Mouse (Mus musculus): ENCODE measurements around the gene Hmgcl. TPM values are rescaled to one million over a fixed set of nuclear protein-coding genes. Genes with fewer than 3 reads are reported as not detected.
A peak's percentile ranks its signal among the peaks of the same experiment; 100 is the strongest.
"Not testable (repeated sequence)": the region's sequence is repeated elsewhere in the genome, so short reads cannot be mapped to it uniquely, and the experiment has no call there.

Gene Hmgcl
- polyA plus RNA-seq, 1 experiment from 2014 or later: 89.8 TPM

DNA sequence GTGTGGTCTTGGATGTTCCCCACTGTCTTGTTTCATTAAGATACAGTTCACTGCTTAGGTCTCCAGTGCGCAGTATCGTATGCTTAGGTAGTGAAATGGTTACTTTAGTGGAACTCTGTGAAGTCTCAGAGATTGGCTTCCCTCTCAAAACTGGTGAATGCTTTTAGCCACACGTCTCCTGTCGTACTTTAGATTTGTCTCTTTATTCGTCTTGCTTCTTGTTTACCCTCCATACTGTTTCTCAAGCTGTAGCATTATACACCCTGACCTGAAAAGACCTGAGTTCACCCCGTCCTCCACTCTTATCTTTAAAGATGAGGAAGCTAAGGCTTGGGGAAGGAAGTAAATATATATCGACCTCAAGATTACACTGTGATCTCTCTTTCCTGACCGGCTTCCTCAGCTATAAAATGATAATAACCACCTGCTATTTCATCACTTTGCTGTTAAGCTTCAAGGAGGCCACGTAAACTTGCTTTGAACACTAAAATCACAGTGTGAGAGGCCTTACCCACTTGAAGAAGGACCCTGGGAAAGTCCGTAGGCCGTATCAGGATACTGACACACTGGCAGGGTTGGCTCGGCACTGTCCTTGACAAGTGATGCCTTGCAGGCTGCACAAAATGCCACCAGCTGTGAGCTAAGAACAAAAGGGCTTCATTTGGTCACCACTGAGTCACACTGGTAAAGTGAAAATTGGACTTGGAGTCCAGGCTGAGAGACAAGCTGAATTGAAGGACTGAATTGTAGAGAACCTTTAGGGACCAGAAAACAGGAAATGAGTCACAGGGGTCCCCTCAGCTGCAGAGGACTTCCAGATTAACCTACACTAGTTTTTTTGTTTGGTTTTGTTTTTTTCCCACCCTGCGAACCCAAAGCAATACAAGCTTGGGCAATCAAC, 26.9 kb downstream of the Hmgcl start:
- Histone ChIP-seq H3K27ac (no peak overlapping the region), H3K4me1 (peaks cover 20% of the 10 kb centered on the region), H3K4me2 (replicated peaks) (peak overlapping the region; percentile 98), H3K9ac (peak overlapping the region; percentile 96; the same call in 1 of the 2 replicates), H3K27me3 (no peaks in the 10 kb centered on the region), H3K36me3 (peaks cover 61% of the 10 kb centered on the region), H3K9me3 (no peaks in the 10 kb centered on the region), H3K4me3 (peak overlapping the region; percentile 100)
- WGBS: 70% methylated on average over 13 of the region's 13 CpGs
- no peak for ATAC-seq (ENCODE audit: low FRiP score, low read depth)

DNA sequence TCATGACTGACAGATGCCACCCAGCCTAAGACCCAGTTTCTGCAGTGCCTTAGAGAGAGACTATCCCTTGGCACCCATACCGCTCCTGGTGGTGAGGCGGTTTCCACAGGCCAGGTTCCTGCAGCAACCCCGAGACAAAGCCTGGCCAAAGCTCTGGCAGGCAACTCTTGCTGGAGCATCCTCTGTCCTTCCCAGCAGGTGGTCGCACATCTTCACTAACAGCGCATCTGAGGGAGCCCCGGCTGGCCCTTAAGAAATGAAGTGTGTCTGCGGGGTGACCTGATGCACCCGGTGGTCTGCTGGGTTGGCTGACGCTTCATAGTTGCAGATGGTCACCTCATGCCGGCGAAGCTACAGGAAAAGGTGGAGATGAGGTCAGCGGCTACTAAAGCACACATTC, 29.9 kb downstream of the Hmgcl start:
- H3K4me2 ChIP-seq (replicated peaks): no peak overlapping the region
- no peaks in the 10 kb centered on the region for H3K9me3 ChIP-seq
- 92% methylated on average over 12 of the region's 12 CpGs for WGBS
- H3K36me3 ChIP-seq: peaks cover 60% of the 10 kb centered on the region
- H3K27ac ChIP-seq: no peak overlapping the region
- no peaks in the 10 kb centered on the region for H3K27me3 ChIP-seq
- no peak overlapping the region for H3K4me3 ChIP-seq
- peaks cover 15% of the 10 kb centered on the region for H3K4me1 ChIP-seq
- ATAC-seq (ENCODE audit: low FRiP score, low read depth): no peak
- H3K9ac ChIP-seq: no peak overlapping the region

DNA sequence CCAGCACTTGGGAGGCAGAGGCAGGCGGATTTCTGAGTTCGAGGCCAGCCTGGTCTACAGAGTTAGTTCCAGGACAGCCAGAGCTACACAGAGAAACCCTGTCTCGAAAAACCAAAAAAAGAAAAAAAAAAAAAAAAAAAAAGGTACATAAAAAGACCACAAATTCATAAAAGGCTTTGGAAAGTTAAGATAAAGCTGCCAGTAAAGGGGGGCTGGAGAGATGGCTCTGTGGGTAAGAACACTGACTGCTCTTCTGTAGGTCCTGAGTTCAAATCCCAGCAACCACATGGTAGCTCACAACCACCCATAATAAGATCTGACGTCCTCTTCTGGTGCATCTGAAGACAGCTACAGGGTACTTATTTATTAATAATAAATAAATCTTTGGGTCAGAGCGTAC, 34.0 kb downstream of the Hmgcl start:
- 92% methylated on average over 5 of the region's 5 CpGs for WGBS
- H3K4me3 ChIP-seq; H3K27me3 ChIP-seq; H3K4me2 ChIP-seq (replicated peaks); H3K27ac ChIP-seq; H3K9me3 ChIP-seq; ATAC-seq (ENCODE audit: low FRiP score, low read depth); H3K4me1 ChIP-seq; H3K9ac ChIP-seq: not testable (repeated sequence)
- peaks cover 86% of the 10 kb centered on the region for H3K36me3 ChIP-seq

DNA sequence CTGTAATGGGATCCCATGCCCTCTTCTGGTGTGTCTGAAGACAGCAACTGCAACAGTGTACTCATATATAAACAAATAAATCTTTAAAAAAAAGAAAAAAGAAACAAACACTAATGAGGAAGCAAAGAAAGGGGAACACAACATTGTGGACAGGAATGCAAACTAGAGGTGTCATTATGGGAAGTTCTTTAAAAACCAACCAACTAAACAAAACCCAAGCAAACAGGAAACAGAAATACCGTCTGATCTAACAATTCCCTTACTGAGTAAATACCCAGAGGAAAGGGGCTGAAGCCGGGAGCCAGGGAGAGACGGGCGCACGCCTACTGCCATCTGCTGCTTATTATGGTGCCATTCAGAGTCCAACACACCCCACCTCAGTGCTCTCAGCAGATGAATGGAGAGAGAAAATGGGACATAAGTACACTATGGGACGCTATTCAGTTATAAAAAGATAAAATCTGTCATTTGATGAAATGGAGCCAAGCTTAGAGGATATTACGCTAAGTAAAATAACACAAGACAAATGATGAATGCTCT, 35.3 kb downstream of the Hmgcl start:
- Histone ChIP-seq H3K27ac (no peak overlapping the region), H3K9me3 (no peaks in the 10 kb centered on the region), H3K36me3 (peaks cover 79% of the 10 kb centered on the region), H3K9ac (no peak overlapping the region), H3K27me3 (no peaks in the 10 kb centered on the region), H3K4me2 (replicated peaks) (no peak overlapping the region), H3K4me1 (peaks cover 10% of the 10 kb centered on the region), H3K4me3 (no peak overlapping the region)
- 65% methylated on average over 7 of the region's 7 CpGs for WGBS
- ATAC-seq (ENCODE audit: low FRiP score, low read depth): no peak

DNA sequence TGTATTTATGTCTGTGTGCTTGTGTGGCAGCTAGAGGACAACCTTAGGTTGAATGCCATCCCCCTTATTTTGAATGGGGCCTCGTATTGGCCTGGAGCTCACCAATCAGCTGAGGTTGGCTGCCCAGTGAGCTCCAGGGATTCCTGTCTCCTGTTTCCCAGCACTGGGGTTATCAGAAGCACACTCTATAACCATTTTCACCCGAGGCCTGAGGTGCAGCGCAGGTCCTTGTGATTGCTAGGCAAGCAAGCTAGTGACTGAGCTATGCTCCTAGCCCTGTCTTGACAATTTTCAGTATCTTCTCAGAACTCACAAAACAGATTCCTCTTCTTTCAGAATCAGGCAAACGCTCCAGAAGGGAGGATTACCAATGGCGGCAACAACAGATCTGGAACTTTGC, 38.3 kb downstream of the Hmgcl start:
- H3K4me1 ChIP-seq: peaks cover 16% of the 10 kb centered on the region
- H3K9ac ChIP-seq: no peak overlapping the region
- ATAC-seq (ENCODE audit: low FRiP score, low read depth): no peak
- WGBS: 87% methylated on average over 5 of the region's 5 CpGs
- H3K9me3 ChIP-seq: no peaks in the 10 kb centered on the region
- no peaks in the 10 kb centered on the region for H3K27me3 ChIP-seq
- no peak overlapping the region for H3K27ac ChIP-seq
- H3K36me3 ChIP-seq: peaks cover 54% of the 10 kb centered on the region
- H3K4me2 ChIP-seq (replicated peaks): no peak overlapping the region
- 0 out of 2 replicates have a peak overlapping the region, but pooled peaks have one; percentile 3 for H3K4me3 ChIP-seq

DNA sequence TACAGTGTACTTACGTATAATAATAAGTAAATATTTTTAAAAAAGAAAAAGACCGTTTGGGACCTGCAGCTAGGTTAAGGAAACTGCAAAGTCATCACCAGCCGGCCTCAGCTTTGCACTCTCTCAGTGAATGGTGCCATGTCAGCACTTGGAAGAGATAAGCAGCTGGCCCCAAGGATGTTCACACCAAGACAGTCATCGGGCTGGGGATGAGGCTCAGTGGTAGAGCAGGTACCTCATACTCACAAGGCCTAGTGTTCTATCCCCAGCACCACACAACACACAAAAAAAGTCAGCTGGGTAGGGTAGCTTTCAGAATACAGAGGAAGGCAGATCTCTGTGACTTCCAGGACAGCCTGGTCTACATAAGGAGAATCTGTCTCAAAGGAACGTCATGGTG, 38.9 kb downstream of the Hmgcl start:
- no peaks in the 10 kb centered on the region for H3K9me3 ChIP-seq
- 91% methylated on average over 5 of the region's 5 CpGs for WGBS

DNA sequence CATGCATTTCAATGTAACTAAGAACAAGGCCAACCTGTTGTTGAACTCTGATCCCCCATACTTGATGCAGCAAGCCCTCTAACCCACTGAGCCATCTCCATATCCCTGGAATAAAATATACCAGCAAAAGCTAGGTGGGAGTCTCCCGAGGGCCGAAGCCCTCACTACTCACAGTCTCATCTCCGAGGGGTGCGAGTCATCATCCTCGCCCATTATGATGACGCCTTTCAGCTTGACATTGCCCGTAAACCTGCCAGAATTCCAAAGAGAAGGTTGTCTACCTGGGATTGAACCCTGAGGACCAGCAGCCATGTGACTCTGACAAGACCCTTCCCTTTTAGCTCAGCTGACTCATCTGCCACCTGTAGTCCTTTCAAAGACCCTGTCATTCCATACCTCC, 39.5 kb downstream of the Hmgcl start:
- peak overlapping the region; percentile 96 for H3K9ac ChIP-seq

More for the DNA sequence above, 38.9 kb downstream of the Hmgcl start:
- peak overlapping the region; percentile 96 for H3K4me3 ChIP-seq
- H3K4me1 ChIP-seq: peaks cover 16% of the 10 kb centered on the region
- peaks cover 54% of the 10 kb centered on the region for H3K36me3 ChIP-seq
- no peaks in the 10 kb centered on the region for H3K27me3 ChIP-seq
- no peak overlapping the region for H3K9ac ChIP-seq
- no peak for ATAC-seq (ENCODE audit: low FRiP score, low read depth)
- peak overlapping the region; percentile 90; the same call in 1 of the 2 replicates for H3K4me2 ChIP-seq (replicated peaks)
- no peak overlapping the region for H3K27ac ChIP-seq

DNA sequence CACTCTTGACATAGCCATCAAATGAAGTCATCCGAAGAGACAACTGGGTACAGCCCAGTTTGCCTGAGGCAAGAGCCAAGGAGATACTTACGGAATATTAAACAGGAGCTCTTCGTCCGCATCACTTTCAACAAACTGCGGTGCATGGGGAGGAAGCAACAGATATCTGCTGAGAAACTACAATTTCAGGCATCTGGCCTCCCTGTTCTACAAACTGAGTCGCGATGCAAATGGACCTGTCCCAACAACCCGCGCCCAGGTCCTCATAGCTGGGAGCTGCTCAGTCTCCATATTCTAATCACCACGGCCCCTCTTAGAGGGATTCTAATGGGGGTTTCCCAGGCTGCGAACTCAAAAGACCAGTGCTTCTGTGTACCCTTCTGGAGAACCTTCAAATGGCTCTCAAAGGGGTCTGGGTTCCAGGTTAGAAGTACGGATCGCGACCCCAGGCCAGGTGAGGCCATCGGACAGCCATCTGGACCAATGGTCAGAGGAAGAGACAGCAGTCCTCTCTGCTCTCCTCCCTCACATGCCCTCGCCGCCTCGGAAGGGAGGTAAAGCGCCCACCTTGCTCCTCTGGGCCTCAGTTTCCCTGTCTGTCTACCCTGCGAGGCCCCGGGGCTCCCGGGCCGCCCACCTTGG, 40.2 kb downstream of the Hmgcl start:
- 8% methylated on average over 23 of the region's 23 CpGs for WGBS
- H3K4me3 ChIP-seq: peak overlapping the region; percentile 96
- H3K9me3 ChIP-seq: no peaks in the 10 kb centered on the region
- peak overlapping the region; percentile 90 for H3K4me2 ChIP-seq (replicated peaks)
- H3K36me3 ChIP-seq: peaks cover 43% of the 10 kb centered on the region
- H3K4me1 ChIP-seq: peaks cover 16% of the 10 kb centered on the region
- no peaks in the 10 kb centered on the region for H3K27me3 ChIP-seq
- peak overlapping the region; percentile 96 for H3K9ac ChIP-seq
- peak overlapping the region; percentile 81; the same call in 1 of the 2 replicates for H3K27ac ChIP-seq
- no peak for ATAC-seq (ENCODE audit: low FRiP score, low read depth)

More for the DNA sequence above, 39.5 kb downstream of the Hmgcl start:
- Histone ChIP-seq H3K4me3 (peak overlapping the region; percentile 96), H3K4me1 (peaks cover 16% of the 10 kb centered on the region), H3K27me3 (no peaks in the 10 kb centered on the region), H3K4me2 (replicated peaks) (peak overlapping the region; percentile 90), H3K9me3 (no peaks in the 10 kb centered on the region), H3K27ac (no peak overlapping the region), H3K36me3 (peaks cover 49% of the 10 kb centered on the region)
- no peak for ATAC-seq (ENCODE audit: low FRiP score, low read depth)
- 88% methylated on average over 7 of the region's 7 CpGs for WGBS

DNA sequence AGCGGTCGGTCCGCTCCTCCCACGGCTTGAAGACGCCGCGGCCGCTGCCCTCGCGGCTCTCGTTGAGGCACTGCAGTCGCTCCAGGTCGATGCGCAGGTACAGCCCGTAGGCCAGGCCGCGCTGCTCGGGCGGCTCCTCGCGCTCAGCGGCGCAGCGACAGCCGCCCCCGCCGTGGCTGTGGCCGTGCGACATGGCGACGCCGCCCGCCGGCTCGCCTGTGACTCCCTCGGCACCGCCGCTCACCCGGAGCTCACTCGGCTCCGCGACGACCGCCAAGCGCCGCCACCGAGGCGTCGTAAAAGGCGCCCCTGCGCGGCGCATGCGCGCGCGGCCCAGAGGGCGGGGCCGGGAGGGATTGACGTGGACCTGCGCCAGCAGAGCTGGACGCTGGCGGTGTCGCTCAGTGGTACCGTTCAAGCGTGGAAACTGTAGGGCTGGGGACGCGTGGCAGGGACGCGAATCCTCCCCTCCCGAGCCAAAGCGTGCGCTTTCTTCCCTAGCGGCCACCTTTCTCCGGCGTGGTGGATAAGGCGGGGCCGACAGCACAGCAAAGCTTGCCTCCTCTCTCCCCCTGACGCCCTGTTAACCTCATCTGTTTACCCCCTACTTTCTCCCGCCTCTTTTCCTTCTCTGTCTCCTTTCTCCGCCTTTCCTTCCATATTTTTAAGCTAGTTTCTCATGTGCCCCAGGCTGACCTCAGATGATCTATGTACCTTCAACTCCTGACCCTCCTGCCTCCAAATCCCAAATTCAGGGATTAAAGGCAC, 40.9 kb downstream of the Hmgcl start, which contains the start of gene Pithd1:
Pithd1 (minus strand) TSS at position 322 of the 768 bp plus-strand sequence.
- Histone ChIP-seq H3K4me2 (replicated peaks) (peak within 1 kb of the TSS; percentile 90), H3K36me3 (peaks cover 37% of the 10 kb centered on the region), H3K27me3 (no peaks in the 10 kb centered on the region), H3K9me3 (no peaks in the 10 kb centered on the region), H3K9ac (peak within 1 kb of the TSS; percentile 96), H3K27ac (peak within 1 kb of the TSS; percentile 81), H3K4me3 (peak within 1 kb of the TSS; percentile 96), H3K4me1 (peaks cover 16% of the 10 kb centered on the region)
- ATAC-seq (ENCODE audit: low FRiP score, low read depth): peak; percentile 87
- WGBS: under 1% methylated on average over 71 of the region's 81 CpGs

DNA sequence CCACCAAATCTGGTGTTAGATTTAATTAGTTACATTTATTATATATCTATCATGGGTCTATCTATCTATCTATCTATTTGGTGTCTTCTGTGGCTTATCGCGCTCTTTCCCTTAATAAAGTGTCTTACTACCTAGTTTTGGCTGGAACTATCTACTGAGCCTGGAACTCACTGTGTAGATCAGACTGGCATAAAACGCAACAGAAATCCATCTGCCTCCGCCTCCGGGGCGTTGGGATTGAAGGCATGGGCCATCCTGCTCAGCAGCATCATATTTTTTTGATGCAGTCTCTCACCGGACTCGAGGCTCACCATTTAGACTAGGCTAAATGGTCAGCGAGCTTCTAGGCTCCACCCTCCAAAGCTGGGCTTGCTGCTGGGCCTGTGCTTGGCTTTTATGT, 41.5 kb downstream of the Hmgcl start:
- H3K27ac ChIP-seq: peak overlapping the region; percentile 81
- H3K36me3 ChIP-seq: peaks cover 32% of the 10 kb centered on the region
- peak overlapping the region; percentile 96; the same call in 1 of the 2 replicates for H3K9ac ChIP-seq
- 67% methylated on average over 9 of the region's 9 CpGs for WGBS
- ATAC-seq (ENCODE audit: low FRiP score, low read depth): no peak
- no peaks in the 10 kb centered on the region for H3K9me3 ChIP-seq
- no peaks in the 10 kb centered on the region for H3K27me3 ChIP-seq
- peak overlapping the region; percentile 96 for H3K4me3 ChIP-seq
- H3K4me1 ChIP-seq: peaks cover 16% of the 10 kb centered on the region
- peak overlapping the region; percentile 90 for H3K4me2 ChIP-seq (replicated peaks)

DNA sequence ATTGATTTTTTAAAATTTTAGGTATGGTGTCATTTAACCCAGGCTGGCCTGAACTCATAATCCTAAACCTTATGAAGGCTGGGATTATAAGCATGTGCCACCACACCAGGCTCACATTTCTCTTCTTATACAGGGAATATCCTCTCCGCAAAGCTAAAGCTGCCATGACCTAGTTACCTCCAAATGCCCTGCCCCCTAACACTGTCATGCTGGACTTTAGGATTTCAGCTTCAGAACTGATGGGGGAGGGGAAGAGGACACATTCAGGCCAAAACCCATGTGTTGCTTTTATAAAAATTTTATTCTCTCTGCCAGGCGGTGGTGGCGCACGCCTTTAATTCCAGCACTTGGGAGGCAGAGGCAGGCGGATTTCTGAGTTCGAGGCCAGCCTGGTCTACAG, 47.7 kb downstream of the Hmgcl start:
- Histone ChIP-seq H3K9ac (no peak overlapping the region), H3K27ac (no peak overlapping the region), H3K4me1 (no peaks in the 10 kb centered on the region), H3K4me2 (replicated peaks) (no peak overlapping the region), H3K9me3 (peaks cover 9% of the 10 kb centered on the region), H3K36me3 (no peaks in the 10 kb centered on the region), H3K4me3 (no peak overlapping the region), H3K27me3 (no peaks in the 10 kb centered on the region)
- whole genome bisulfite sequencing: 98% methylated on average over 6 of the region's 6 CpGs
- ATAC-seq (ENCODE audit: low FRiP score, low read depth): no peak

All from limb, embryonic 13.5 days (tissue).